Mouse (Mus musculus) neutrophil, adult 65 days (primary cell): Measurements from ENCODE around the gene Xrcc3. TPM values are rescaled to one million over a fixed set of nuclear protein-coding genes. Genes with fewer than 3 reads are reported as not detected.

Source experiments
- total RNA-seq: library from RNA; stranded (reverse); gene quantifications from 2 replicates; pipeline ENCODE4 v1.2.4, GENCODE M21; 2023

The Xrcc3 gene
- total RNA-seq, result 2.3 and 6.0 TPM in 2 replicates

GRCm38 (mm10) chr12:111813766-111814617, at the start of gene Xrcc3, which contains the start of gene Zfyve21:
TSS of gene Xrcc3 (minus strand) at chr12:111813873.
TSS of gene Zfyve21 (plus strand) at chr12:111814170.

GRCm38 (mm10) chr12:111758381-111759175, 55.1 kb downstream of the Xrcc3 start, which contains the start of gene Klc1:
TSS of gene Klc1 (plus strand) at chr12:111758849.

Other genes starting within 250 kb of the Xrcc3 start
- 55.9 and 72.8 TPM in 2 replicates for gene Mark3, start 239.3 kb downstream of the Xrcc3 start, total RNA-seq
- gene Ckb, start 141.5 kb downstream of the Xrcc3 start, total RNA-seq, result 2.4 and 2.6 TPM in 2 replicates
- 1.2 and 2.2 TPM in 2 replicates for gene Trmt61a, start 135.8 kb downstream of the Xrcc3 start, total RNA-seq
- 9.5 and 11.0 TPM in 2 replicates for gene Bag5, start 100.6 kb downstream of the Xrcc3 start, total RNA-seq
- gene Apopt1, start 100.6 kb downstream of the Xrcc3 start, total RNA-seq, result 9.8 and 10.3 TPM in 2 replicates
- gene Klc1, start 55.0 kb downstream of the Xrcc3 start, total RNA-seq, result 42.7 and 44.9 TPM in 2 replicates
- gene Zfyve21, start 297 bp upstream of the Xrcc3 start, total RNA-seq, result 2.7 and 3.9 TPM in 2 replicates
- 1.1 and 1.5 TPM in 2 replicates for gene Ppp1r13b, start 94.2 kb upstream of the Xrcc3 start, total RNA-seq
- 109 and 127 TPM in 2 replicates for gene Atp5mpl, start 153.1 kb upstream of the Xrcc3 start, total RNA-seq
- gene Tdrd9, start 157.7 kb upstream of the Xrcc3 start, total RNA-seq, result 0.14 TPM in 1 of 2 replicates, not detected in the other
- not detected in 2 replicates for gene Rd3l, start 167.4 kb upstream of the Xrcc3 start, total RNA-seq